Mouse (Mus musculus) MEL (cell line): ENCODE measurements around the gene Rbpj. TPM values are rescaled to one million over a fixed set of nuclear protein-coding genes. Genes with fewer than 3 reads are reported as not detected.

Experiments used
- DNase-seq: peaks from one replicate; pipeline ENCODE4 v3.0.0; 2011; ENCODE audit warnings: low read depth, low spot score
- H3K27ac ChIP-seq: 2 replicates; pipeline ENCODE4 v1.5.1; 2012; ENCODE audit warnings: low read depth, mild to moderate bottlenecking, control low read depth, low read length, moderate library complexity; ENCODE audit not compliant: control insufficient read depth
- H3K27me3 ChIP-seq, 2 experiments: fragments of 150-350 bp in 1 of 2; sonication (generic) in 1 of 2; 2 replicates each; pipeline ENCODE4 v1.6.1; 2012; ENCODE audit warnings: low read length in 2 of 2, mild to moderate bottlenecking in 2 of 2, improper control_type of control experiment in 1 of 2, moderate library complexity in 1 of 2; ENCODE audit not compliant: insufficient read depth in 2 of 2, control insufficient read depth in 1 of 2
- H3K36me3 ChIP-seq, 2 experiments: 2 replicates each; pipeline ENCODE4 v1.6.1; 2012 to 2014; ENCODE audit warnings: low read length in 2 of 2, improper control_type of control experiment in 1 of 2, inconsistent platforms in 1 of 2, mild to moderate bottlenecking in 1 of 2; ENCODE audit not compliant: insufficient read depth in 2 of 2, control insufficient read depth in 1 of 2
- H3K4me1 ChIP-seq, 2 experiments: fragments of 150-350 bp in 1 of 2; sonication (generic) in 1 of 2; 2 replicates each; pipeline ENCODE4 v1.6.1; 2012; ENCODE audit warnings: low read length in 2 of 2, improper control_type of control experiment in 1 of 2, mild to moderate bottlenecking in 1 of 2; ENCODE audit not compliant: insufficient read depth in 2 of 2, control insufficient read depth in 1 of 2
- H3K4me3 ChIP-seq, 2 experiments: fragments of 150-350 bp in 1 of 2; sonication (generic) in 1 of 2; 2 replicates each; pipeline ENCODE4 v1.5.1; 2012; ENCODE audit warnings: low read depth in 2 of 2, low read length in 2 of 2, mild to moderate bottlenecking in 2 of 2, moderate library complexity in 2 of 2, control low read depth in 1 of 2, improper control_type of control experiment in 1 of 2; ENCODE audit not compliant: control insufficient read depth in 1 of 2, insufficient read depth in 1 of 2
- H3K79me2 ChIP-seq: 2 replicates; pipeline ENCODE4 v1.6.1; 2012; ENCODE audit warnings: mild to moderate bottlenecking, low read length, moderate library complexity; ENCODE audit not compliant: control insufficient read depth, poor library complexity, insufficient read depth
- H3K9ac ChIP-seq: 2 replicates; pipeline ENCODE4 v1.6.1; 2012; ENCODE audit warnings: low read depth, mild to moderate bottlenecking, control low read depth, low read length, moderate library complexity; ENCODE audit not compliant: control insufficient read depth, poor library complexity, severe bottlenecking
- H3K9me3 ChIP-seq: fragments of 150-350 bp; sonication (generic); replicated peaks from 2 replicates; pipeline ENCODE4 v1.6.1; 2012; ENCODE audit warnings: mild to moderate bottlenecking, low read length, improper control_type of control experiment, moderate library complexity; ENCODE audit not compliant: insufficient read depth
- BHLHE40 ChIP-seq: IDR thresholded peaks from 2 replicates; pipeline ENCODE4 v1.6.1; 2012; ENCODE audit warnings: low read depth, mild to moderate bottlenecking, inconsistent platforms, low read length, improper control_type of control experiment, borderline replicate concordance
- CHD1 ChIP-seq: IDR thresholded peaks from 2 replicates; pipeline ENCODE4 v1.6.1; 2012; ENCODE audit warnings: low read depth, mild to moderate bottlenecking, inconsistent platforms, low read length, improper control_type of control experiment
- CHD2 ChIP-seq: IDR thresholded peaks from 2 replicates; pipeline ENCODE4 v1.6.1; 2011; ENCODE audit warnings: low read length, improper control_type of control experiment
- CTCF ChIP-seq, 3 experiments: IDR thresholded peaks in 2 of 3; conservative IDR thresholded peaks in 1 of 3; 2 replicates each; pipeline ENCODE4 v1.5.1; 2011 to 2012; ENCODE audit warnings: low read length in 3 of 3, low read depth in 2 of 3, mild to moderate bottlenecking in 2 of 3, improper control_type of control experiment in 1 of 3, inconsistent platforms in 1 of 3, mixed read lengths in 1 of 3, moderate library complexity in 1 of 3; ENCODE audit not compliant: control insufficient read depth in 1 of 3, insufficient read depth in 1 of 3, poor library complexity in 1 of 3, severe bottlenecking in 1 of 3
- EP300 ChIP-seq, 2 experiments: IDR thresholded peaks; 2 replicates each; pipeline ENCODE4 v1.6.1; 2011; ENCODE audit warnings: improper control_type of control experiment in 2 of 2, low read length in 2 of 2, low read depth in 1 of 2, mild to moderate bottlenecking in 1 of 2
- ETS1 ChIP-seq: IDR thresholded peaks from 2 replicates; pipeline ENCODE4 v1.6.1; 2012; ENCODE audit warnings: low read depth, mild to moderate bottlenecking, inconsistent platforms, low read length, improper control_type of control experiment, moderate library complexity
- GATA1 ChIP-seq: IDR thresholded peaks from 2 replicates; pipeline ENCODE4 v1.6.1; 2011; ENCODE audit warnings: low read depth, low read length, improper control_type of control experiment
- HCFC1 ChIP-seq: IDR thresholded peaks from 2 replicates; pipeline ENCODE4 v1.6.1; 2012; ENCODE audit warnings: low read depth, mild to moderate bottlenecking, inconsistent platforms, low read length, improper control_type of control experiment, moderate library complexity
- MAFK ChIP-seq: IDR thresholded peaks from 2 replicates; pipeline ENCODE4 v1.6.1; 2011; ENCODE audit warnings: low read depth, mild to moderate bottlenecking, low read length, improper control_type of control experiment, borderline replicate concordance
- MAX ChIP-seq: IDR thresholded peaks from 2 replicates; pipeline ENCODE4 v1.6.1; 2011; ENCODE audit warnings: low read length, improper control_type of control experiment
- MAZ ChIP-seq: IDR thresholded peaks from 2 replicates; pipeline ENCODE4 v1.6.1; 2012; ENCODE audit warnings: low read depth, mild to moderate bottlenecking, inconsistent platforms, low read length, improper control_type of control experiment
- MEF2A ChIP-seq: IDR thresholded peaks from 2 replicates; pipeline ENCODE4 v1.6.1; 2014; ENCODE audit warnings: low read depth, mild to moderate bottlenecking, inconsistent platforms, low read length, improper control_type of control experiment; ENCODE audit not compliant: poor library complexity, insufficient replicate concordance, severe bottlenecking; ENCODE audit errors: extremely low read depth
- MXI1 ChIP-seq: IDR thresholded peaks from 2 replicates; pipeline ENCODE4 v1.6.1; 2011; ENCODE audit warnings: mild to moderate bottlenecking, low read depth, low read length, improper control_type of control experiment
- MYC ChIP-seq: IDR thresholded peaks from 2 replicates; pipeline ENCODE4 v1.6.1; 2011; ENCODE audit warnings: low read depth, mild to moderate bottlenecking, low read length, improper control_type of control experiment, moderate library complexity
- NELFE ChIP-seq: IDR thresholded peaks from 2 replicates; pipeline ENCODE4 v1.6.1; 2011; ENCODE audit warnings: low read depth, low read length, improper control_type of control experiment
- NRF1 ChIP-seq: IDR thresholded peaks from 2 replicates; pipeline ENCODE4 v1.6.1; 2014; ENCODE audit warnings: low read depth, mild to moderate bottlenecking, inconsistent platforms, low read length, improper control_type of control experiment, moderate library complexity; ENCODE audit not compliant: poor library complexity, insufficient read depth, severe bottlenecking
- POLR2A ChIP-seq, 2 experiments: IDR thresholded peaks; 2 replicates each; pipeline ENCODE4 v1.6.1; 2011 to 2012; ENCODE audit warnings: low read length in 2 of 2, mild to moderate bottlenecking in 2 of 2, control low read depth in 1 of 2, improper control_type of control experiment in 1 of 2, low read depth in 1 of 2, moderate library complexity in 1 of 2; ENCODE audit not compliant: control insufficient read depth in 1 of 2, insufficient read depth in 1 of 2, poor library complexity in 1 of 2
- POLR2AphosphoS2 ChIP-seq: IDR thresholded peaks from 2 replicates; pipeline ENCODE4 v1.6.1; 2011; ENCODE audit warnings: low read length, improper control_type of control experiment
- SIN3A ChIP-seq: IDR thresholded peaks from 2 replicates; pipeline ENCODE4 v1.6.1; 2012; ENCODE audit warnings: low read length, improper control_type of control experiment, inconsistent platforms
- TAL1 ChIP-seq: IDR thresholded peaks from 2 replicates; pipeline ENCODE4 v1.6.1; 2012; ENCODE audit warnings: mild to moderate bottlenecking, inconsistent platforms, low read length, moderate library complexity, mixed read lengths
- TBP ChIP-seq: IDR thresholded peaks from 2 replicates; pipeline ENCODE4 v1.8.0; 2011; ENCODE audit warnings: low read depth, low read length, improper control_type of control experiment
- TCF12 ChIP-seq: IDR thresholded peaks from 2 replicates; pipeline ENCODE4 v1.6.1; 2014; ENCODE audit warnings: low read depth, mild to moderate bottlenecking, inconsistent platforms, low read length, improper control_type of control experiment, moderate library complexity
- UBTF ChIP-seq: IDR thresholded peaks from 2 replicates; pipeline ENCODE4 v1.6.1; 2012; ENCODE audit warnings: low read depth, mild to moderate bottlenecking, inconsistent platforms, low read length, improper control_type of control experiment, moderate library complexity, borderline replicate concordance; ENCODE audit not compliant: insufficient read depth
- ZKSCAN1 ChIP-seq: IDR thresholded peaks from 2 replicates; pipeline ENCODE4 v1.6.1; 2012; ENCODE audit warnings: low read depth, mild to moderate bottlenecking, inconsistent platforms, low read length, improper control_type of control experiment, moderate library complexity
- ZMIZ1 ChIP-seq: IDR thresholded peaks from 2 replicates; pipeline ENCODE4 v1.6.1; 2012; ENCODE audit warnings: low read depth, mild to moderate bottlenecking, inconsistent platforms, low read length, improper control_type of control experiment, moderate library complexity
- polyA plus RNA-seq, 2 experiments: library from polyadenylated mRNA; stranded (reverse) in 1 of 2; unstranded in 1 of 2; fragments of >175 nt in 1 of 2; fragments of >200 nt in 1 of 2; gene quantifications; 2 replicates each; pipeline versions ENCODE4 v1.2.1 to v1.2.4; 2012; ENCODE audit warnings: low replicate concordance in 2 of 2, low read depth in 1 of 2; ENCODE audit not compliant: insufficient read length in 2 of 2, insufficient read depth in 1 of 2, missing spikeins in 1 of 2
- total RNA-seq: library from RNA; depleted of rRNA; stranded (reverse); fragments of 300-350 nt; gene quantifications from 2 replicates; pipeline ENCODE4 v1.2.3, GENCODE M21; 2012

The Rbpj gene
- total and polyA plus RNA-seq, 3 experiments = 6.0 to 34.5 (median 19.1) TPM

DNA sequence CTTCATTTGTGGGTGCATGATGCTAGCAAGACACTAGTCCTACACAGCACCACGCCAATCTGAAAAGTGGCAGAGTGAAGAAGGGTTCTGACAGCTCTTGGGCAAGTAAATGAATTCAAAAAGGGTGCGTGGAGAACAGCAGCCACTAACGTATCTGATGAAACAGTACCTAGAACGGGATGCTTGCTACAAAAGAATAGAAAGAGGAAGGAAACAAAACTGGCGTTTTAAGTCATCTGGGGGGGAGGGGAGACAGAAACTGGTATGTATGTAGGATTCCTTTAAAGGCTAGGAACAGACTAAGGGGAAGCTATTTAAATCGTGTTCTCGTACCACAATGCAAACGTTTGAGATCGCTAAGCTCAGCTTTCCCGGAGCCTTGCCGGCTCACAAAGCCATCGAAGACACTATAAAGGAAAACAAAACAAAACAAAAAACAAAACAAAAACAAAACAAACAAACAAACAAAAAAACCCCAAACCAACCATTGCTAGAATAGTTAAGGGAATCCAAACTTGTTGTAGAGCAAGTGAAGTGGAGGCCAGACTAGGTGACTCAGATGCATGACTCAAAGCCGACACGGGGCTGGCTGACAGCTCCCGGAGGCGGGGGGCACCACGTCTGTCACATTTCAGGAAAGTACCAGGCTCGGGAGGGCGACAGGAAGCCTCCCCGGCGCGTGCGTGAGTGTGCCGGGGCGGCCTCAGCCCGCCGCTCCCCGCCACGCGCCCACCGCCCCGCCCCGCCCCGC is 122.6 kb downstream of the Rbpj start:
- Histone ChIP-seq H3K9me3 (no peaks in the 10 kb centered on the region), H3K4me3 (peak overlapping the region; percentile 54 to 90), H3K4me1 (peaks cover 3 to 9% of the 10 kb centered on the region in 2 experiments; a peak in 2 of 4 replicates), H3K79me2 (peaks cover 28% of the 10 kb centered on the region), H3K36me3 (peaks cover 0 to 19% of the 10 kb centered on the region in 2 experiments; a peak in 2 of 4 replicates), H3K27me3 (no peaks in the 10 kb centered on the region), H3K9ac (peak overlapping the region; percentile 99), H3K27ac (peak overlapping the region; percentile 97)
- TF ChIP-seq EP300 (IDR thresholded peaks at IDR 0.05; ENCODE audit: low read depth in 1 of 2, low read length in 2 of 2) = peak in 1 of 2 experiments; percentile 74; a peak in 2 of 4 replicates
- TF ChIP-seq BHLHE40 = 0 out of 2 replicates have a peak, but pooled peaks have one; percentile 40
- peak; percentile 51 for TF ChIP-seq TCF12
- TF ChIP-seq TBP = peak; percentile 75
- TF ChIP-seq CHD2 = peak; percentile 57
- no peak for TF ChIP-seq MAFK
- TF ChIP-seq MXI1 = peak; percentile 63
- peak; percentile 62; the same call in 1 of the 2 replicates for TF ChIP-seq MYC
- peak; percentile 15 for TF ChIP-seq GATA1
- no peak for TF ChIP-seq UBTF
- no peak for TF ChIP-seq MEF2A
- TF ChIP-seq TAL1 = no peak
- peak; percentile 36; the same call in 1 of the 2 replicates for TF ChIP-seq POLR2AphosphoS2
- peak; percentile 57; the same call in 1 of the 2 replicates for TF ChIP-seq ETS1
- peak; percentile 69; the same call in 1 of the 2 replicates for TF ChIP-seq ZMIZ1
- TF ChIP-seq SIN3A = peak; percentile 80; the same call in 1 of the 2 replicates
- peak; percentile 94 for DNase-seq

DNA sequence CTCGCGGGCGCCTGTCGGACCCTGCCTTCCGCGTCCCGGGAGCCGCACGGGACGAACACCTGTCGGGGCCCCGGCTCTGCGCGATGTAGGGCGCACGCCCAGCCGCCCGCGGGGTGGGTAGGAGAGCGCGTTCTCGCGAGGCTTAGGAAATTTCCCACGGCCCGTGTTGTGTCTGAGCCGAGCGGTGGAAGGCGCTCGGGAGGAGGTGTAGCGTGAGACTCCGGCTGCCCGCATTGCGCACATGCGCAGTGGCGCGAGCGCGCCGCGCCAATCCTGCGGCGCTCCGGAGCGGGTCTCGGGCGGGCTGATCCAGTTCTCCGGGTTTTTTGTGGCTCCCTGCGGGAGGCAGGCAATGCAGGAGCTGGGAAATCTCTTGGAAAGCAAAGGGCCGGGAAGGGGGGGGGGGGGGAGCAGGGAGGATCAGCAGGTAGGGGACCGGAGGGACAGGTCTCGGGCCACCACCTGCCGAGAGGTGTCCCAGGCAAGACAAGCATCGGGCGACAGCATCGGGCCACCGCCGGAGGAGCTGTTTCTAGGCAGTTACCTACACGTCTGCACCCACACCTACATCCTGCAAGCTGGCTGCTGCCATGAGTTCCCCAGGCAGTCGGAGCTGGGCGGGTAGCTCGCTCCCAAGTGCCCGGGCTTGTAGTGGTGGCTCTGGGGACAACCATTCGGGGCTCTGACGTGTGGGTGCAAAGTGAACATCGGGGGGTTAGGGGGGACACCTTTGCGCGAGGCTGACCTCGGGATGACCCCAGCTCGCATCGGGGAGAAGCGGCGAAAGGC is 123.4 kb downstream of the Rbpj start:
- H3K27me3 ChIP-seq = no peaks in the 10 kb centered on the region

More for the DNA sequence above, 123.4 kb downstream of the Rbpj start:
- no peaks in the 10 kb centered on the region for H3K9me3 ChIP-seq
- H3K9ac ChIP-seq = peak overlapping the region; percentile 99
- peaks cover 31% of the 10 kb centered on the region for H3K79me2 ChIP-seq
- DNase-seq = peak; percentile 95
- H3K4me3 ChIP-seq = peak overlapping the region; percentile 57 to 90
- H3K4me1 ChIP-seq = peaks cover 7 to 12% of the 10 kb centered on the region in 2 experiments; a peak in 3 of 4 replicates
- TF ChIP-seq TCF12 (peak; percentile 44; the same call in 1 of the 2 replicates), TAL1 (no peak), CHD2 (peak; percentile 89), NRF1 (peak; percentile 84), POLR2A (IDR thresholded peaks at IDR 0.05; ENCODE audit: control insufficient read depth in 1 of 2, insufficient read depth in 1 of 2, low read depth in 1 of 2, low read length in 2 of 2, poor library complexity in 1 of 2) (peak; percentile 77 to 87; a peak in 3 of 4 replicates), MXI1 (peak; percentile 65), MAX (peak; percentile 75), HCFC1 (peak; percentile 72; the same call in 1 of the 2 replicates), ZKSCAN1 (no peak), SIN3A (peak; percentile 80), ZMIZ1 (peak; percentile 63; the same call in 1 of the 2 replicates), CHD1 (no peak), BHLHE40 (peak; percentile 41; the same call in 1 of the 2 replicates), NELFE (peak; percentile 66), ETS1 (peak; percentile 54), POLR2AphosphoS2 (peak; percentile 51; the same call in 1 of the 2 replicates), MAZ (peak; percentile 73; the same call in 1 of the 2 replicates), CTCF (IDR thresholded peaks at IDR 0.05 in 2 of 3, conservative IDR thresholded peaks at IDR 0.05 in 1 of 3; ENCODE audit: control insufficient read depth in 1 of 3, insufficient read depth in 1 of 3, low read depth in 2 of 3, low read length in 3 of 3, poor library complexity in 1 of 3, severe bottlenecking in 1 of 3) (no peak), TBP (peak; percentile 57; the same call in 1 of the 2 replicates), GATA1 (no peak), EP300 (IDR thresholded peaks at IDR 0.05; ENCODE audit: low read depth in 1 of 2, low read length in 2 of 2) (no peak)
- TF ChIP-seq, all 39 proteins: peak for 15
- peak overlapping the region; percentile 97 for H3K27ac ChIP-seq
- H3K36me3 ChIP-seq = peaks cover 0 to 23% of the 10 kb centered on the region in 2 experiments; a peak in 2 of 4 replicates
